Mouse (Mus musculus) CD4-positive, CD25-positive, alpha-beta regulatory T cell (primary cell): ENCODE data around the gene Cutal. TPM values are rescaled to one million over a fixed set of nuclear protein-coding genes. Genes with fewer than 3 reads are reported as not detected.

Experiments used
- polyA plus RNA-seq: library from polyadenylated mRNA; unstranded; fragments of 100-300 nt; shearing (Covaris generic); gene quantifications from one replicate; pipeline ENCODE4 v1.2.1, GENCODE M21; 2017

The Cutal gene
- not detected for polyA plus RNA-seq

DNA sequence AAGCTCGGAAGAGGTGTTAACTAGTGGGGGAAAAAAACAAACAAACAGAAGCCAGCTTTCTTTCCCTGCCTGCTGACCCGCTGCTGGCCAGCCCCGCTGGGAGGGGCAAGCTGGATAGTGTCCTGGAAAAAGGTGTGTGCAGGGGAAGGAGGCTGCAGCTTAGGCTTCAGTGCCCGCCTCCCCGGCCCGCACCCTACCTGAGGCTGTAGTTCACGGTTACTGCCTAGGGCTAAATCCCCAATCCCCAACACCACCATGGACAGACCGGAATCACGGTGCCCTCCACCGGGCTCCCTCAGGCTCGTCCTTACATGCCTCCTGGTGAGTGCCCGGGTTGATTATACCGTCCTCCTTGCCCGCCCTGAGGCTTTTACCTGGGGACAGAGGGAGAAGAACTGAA, at the start of gene Cutal:
TSS of gene Cutal (plus strand) at position 126 of the 400 bp plus-strand sequence.

DNA sequence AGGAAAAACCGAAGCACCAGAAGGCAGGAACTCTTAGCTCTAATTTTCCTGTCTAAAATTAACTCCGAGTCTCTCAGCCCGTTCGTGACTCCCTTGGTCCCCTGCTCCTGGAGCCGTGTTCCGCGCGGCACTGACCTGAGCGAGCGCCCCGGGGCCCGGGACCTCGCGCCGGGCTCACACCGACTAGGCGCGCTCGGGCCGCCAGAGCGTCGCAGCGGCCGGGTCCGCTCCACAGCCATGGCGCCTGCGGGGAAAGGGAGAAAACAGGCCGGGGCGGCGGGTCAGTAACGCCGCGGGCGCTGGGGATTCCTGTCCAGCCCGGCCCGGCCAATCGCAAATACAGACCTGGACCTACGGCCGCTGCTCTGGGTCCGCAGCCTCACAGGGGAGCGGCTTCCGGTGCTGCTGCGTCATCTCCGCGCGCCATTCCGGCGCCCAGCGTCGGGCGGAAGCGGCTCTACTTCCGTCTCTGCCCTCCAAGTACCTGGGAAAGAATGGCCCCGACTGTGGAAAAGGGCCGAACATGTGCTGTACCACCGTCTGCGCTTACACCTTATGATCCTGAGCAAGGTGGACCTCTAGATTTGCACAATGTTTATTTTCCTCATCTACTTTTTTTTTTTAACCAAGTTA, 48.3 kb upstream of the Cutal start, which contains the start of gene Fbxw2:
TSS of gene Fbxw2 (minus strand) at position 485 of the 633 bp plus-strand sequence.

DNA sequence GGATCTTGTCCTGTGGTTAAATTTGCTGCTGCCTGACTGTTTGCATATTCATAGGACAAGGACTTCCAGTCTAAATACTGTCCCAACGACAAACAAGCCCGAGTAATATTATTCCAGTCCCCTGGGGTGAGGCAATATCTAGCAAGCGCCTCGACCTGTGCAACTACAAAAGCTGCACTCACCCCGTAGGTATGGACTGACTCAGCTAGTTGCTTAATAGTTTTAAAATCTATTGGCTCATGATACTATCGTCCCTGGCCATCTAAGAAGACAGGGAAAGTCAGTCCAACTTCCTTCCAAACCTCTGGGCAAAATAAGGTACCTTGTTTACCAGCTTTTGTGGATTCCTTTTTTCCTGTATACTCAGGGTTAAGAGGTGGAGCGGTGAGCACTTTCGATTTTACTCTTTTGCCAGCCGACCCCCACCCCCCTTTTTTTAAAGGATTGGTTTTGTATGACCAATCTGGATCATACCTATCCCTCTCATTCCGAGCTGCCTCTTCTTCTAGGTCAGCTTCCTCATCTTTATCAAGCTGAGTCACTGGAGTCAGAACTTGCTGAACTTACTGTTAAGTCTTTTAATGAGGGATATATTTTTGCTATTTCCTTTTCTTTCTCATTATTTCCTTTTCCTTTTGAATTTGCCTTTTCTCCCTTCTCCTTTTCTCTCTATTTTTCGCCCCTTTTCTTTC, 41.3 kb upstream of the Cutal start, which contains the start of gene Gm34653:
TSS of gene Gm34653 (plus strand) at position 242 of the 692 bp plus-strand sequence.

DNA sequence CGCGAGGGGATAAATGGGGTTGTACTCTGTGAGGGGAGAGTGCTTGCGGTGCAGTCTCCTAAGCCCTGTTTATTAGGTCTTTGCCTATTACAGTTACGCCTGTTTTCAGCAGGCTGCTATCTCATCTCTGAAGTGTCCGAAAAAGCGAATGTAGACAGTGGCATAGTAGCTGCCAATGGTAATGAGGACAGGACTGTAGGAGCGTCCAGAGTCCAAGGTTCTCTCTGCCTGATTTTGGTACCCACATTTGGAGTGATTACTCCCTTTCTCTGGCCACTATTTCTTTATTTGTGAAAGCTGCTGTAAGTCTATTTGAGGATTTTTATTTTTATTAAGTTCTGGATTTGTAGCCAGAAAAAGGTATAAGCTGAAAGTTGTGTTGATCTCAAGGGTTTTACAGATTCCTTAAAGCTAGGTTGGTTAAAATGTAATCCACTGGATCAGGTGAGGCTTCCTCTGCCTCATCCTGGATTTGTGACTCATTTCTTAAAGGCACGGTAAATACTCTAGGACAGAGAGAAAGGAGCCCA, 685 bp downstream of the Cutal start, which contains the start of gene Psmd5:
TSS of gene Psmd5 (minus strand) at position 153 of the 530 bp plus-strand sequence.

DNA sequence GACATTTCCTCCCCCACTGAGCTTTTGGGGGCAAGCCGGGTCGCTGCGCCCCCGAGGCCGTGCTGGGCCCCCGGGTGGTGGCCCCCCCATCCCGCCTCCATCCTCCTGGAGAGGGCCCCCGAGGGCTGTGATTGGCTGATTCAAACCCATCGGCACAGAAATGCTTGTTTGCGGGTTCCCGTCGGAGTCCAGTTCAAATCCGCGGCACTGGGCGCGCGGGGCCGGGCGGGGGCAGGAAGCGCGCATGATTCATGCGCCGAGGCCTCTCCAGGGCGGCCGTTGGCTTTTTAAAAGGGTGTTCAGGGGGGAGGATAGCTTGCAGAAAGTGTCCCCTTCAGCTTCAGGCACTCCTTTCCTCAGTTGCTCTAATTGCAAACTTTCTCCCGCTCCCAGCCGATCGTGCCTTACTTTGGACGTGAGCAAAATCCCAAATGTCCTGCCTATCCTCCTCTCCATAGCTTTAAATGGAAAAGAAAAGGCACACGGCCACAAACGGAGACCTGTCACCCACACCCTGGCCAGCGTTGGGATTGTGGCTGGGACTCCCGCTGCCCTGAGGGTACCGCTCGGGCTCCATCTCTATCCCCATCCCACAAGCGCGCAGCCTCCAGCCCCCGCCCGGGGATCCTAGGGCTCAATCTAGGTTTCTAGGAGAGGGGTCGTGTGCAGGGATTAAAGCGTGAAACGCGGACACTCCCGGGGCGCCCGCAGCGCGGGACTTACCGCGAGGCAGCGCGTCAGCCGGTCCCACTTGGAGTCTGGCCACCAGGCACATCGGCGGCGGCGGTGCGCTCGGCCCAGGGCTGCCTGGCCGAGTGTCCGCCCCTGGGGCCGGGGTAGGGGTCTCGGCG, 39.2 kb downstream of the Cutal start, which contains the start of gene Phf19:
TSS of gene Phf19 (minus strand) at position 809 of the 851 bp plus-strand sequence.

Other genes starting within 250 kb of the Cutal start
- gene Gapvd1, start 119.2 kb upstream of the Cutal start, polyA plus RNA-seq = 105 TPM
- gene Hspa5, start 102.4 kb upstream of the Cutal start, polyA plus RNA-seq = 439 TPM
- 37.8 TPM for gene Rabepk, start 74.5 kb upstream of the Cutal start, polyA plus RNA-seq
- 165 TPM for gene Fbxw2, start 48.1 kb upstream of the Cutal start, polyA plus RNA-seq
- gene Gm34653, start 41.4 kb upstream of the Cutal start, polyA plus RNA-seq = not detected
- 94.5 TPM for gene Psmd5, start 572 bp downstream of the Cutal start, polyA plus RNA-seq
- 1.1 TPM for gene Phf19, start 39.6 kb downstream of the Cutal start, polyA plus RNA-seq
- 383 TPM for gene Traf1, start 87.4 kb downstream of the Cutal start, polyA plus RNA-seq
- 0.67 TPM for gene Hc, start 187.0 kb downstream of the Cutal start, polyA plus RNA-seq
- 1.1 TPM for gene AI182371, start 227.1 kb downstream of the Cutal start, polyA plus RNA-seq
- gene Cntrl, start 235.1 kb downstream of the Cutal start, polyA plus RNA-seq = 96.5 TPM